Mouse (Mus musculus): ENCODE measurements around the gene Slc16a14. TPM values are rescaled to one million over a fixed set of nuclear protein-coding genes. Genes with fewer than 3 reads are reported as not detected.

Gene Slc16a14
- total RNA-seq, 2 experiments from 2014 or later: 0.08 TPM; not detected in 1

- DNase-seq (ENCODE audit: low spot score in 2 of 2): no peak
Observed at GRCm38 (mm10) chr1:84912571-84912970, 22.4 kb downstream of the Slc16a14 start.

- DNase-seq (ENCODE audit: low spot score in 2 of 2): no peak
Observed at GRCm38 (mm10) chr1:84910177-84910804, 24.6 kb downstream of the Slc16a14 start.

GRCm38 (mm10) chr1:84904467-84904866 lies 30.5 kb downstream of the Slc16a14 start:
- no peak for DNase-seq (ENCODE audit: low spot score in 2 of 2)

- no peak for DNase-seq (ENCODE audit: low spot score in 2 of 2)
Observed at GRCm38 (mm10) chr1:84899156-84899555, 35.8 kb downstream of the Slc16a14 start.

- no peak for DNase-seq (ENCODE audit: low spot score in 2 of 2)
Observed at GRCm38 (mm10) chr1:84897364-84897763, 37.6 kb downstream of the Slc16a14 start.

GRCm38 (mm10) chr1:84891746-84892145 lies 43.2 kb downstream of the Slc16a14 start:
- DNase-seq (ENCODE audit: low spot score in 2 of 2): no peak

- no peak for DNase-seq (ENCODE audit: low spot score in 2 of 2)
Observed at GRCm38 (mm10) chr1:84890503-84890902, 44.4 kb downstream of the Slc16a14 start.

GRCm38 (mm10) chr1:84890005-84890393 lies 44.9 kb downstream of the Slc16a14 start:
- no peak for DNase-seq (ENCODE audit: low spot score in 2 of 2)

- DNase-seq (ENCODE audit: low spot score in 2 of 2): no peak
Observed at GRCm38 (mm10) chr1:84889330-84890004, 45.5 kb downstream of the Slc16a14 start.

- DNase-seq (ENCODE audit: low spot score in 2 of 2): no peak
Observed at GRCm38 (mm10) chr1:84885921-84886320, 49.0 kb downstream of the Slc16a14 start.

GRCm38 (mm10) chr1:84885174-84885573 lies 49.8 kb downstream of the Slc16a14 start:
- no peak for DNase-seq (ENCODE audit: low spot score in 2 of 2)

GRCm38 (mm10) chr1:84883889-84884288 lies 51.0 kb downstream of the Slc16a14 start:
- no peak for DNase-seq (ENCODE audit: low spot score in 2 of 2)

- DNase-seq (ENCODE audit: low spot score in 2 of 2): no peak
Observed at GRCm38 (mm10) chr1:84882937-84883336, 52.0 kb downstream of the Slc16a14 start.

GRCm38 (mm10) chr1:84882066-84882532 lies 52.8 kb downstream of the Slc16a14 start:
- no peak for DNase-seq (ENCODE audit: low spot score in 2 of 2)

- no peak for DNase-seq (ENCODE audit: low spot score in 2 of 2)
Observed at GRCm38 (mm10) chr1:84881248-84882065, 53.5 kb downstream of the Slc16a14 start.

- DNase-seq (ENCODE audit: low spot score in 2 of 2): no peak
Observed at GRCm38 (mm10) chr1:84879571-84880120, 55.3 kb downstream of the Slc16a14 start.

GRCm38 (mm10) chr1:84877590-84877989 lies 57.3 kb downstream of the Slc16a14 start:
- no peak for DNase-seq (ENCODE audit: low spot score in 2 of 2)

GRCm38 (mm10) chr1:84872939-84873338 lies 62.0 kb downstream of the Slc16a14 start:
- no peak for DNase-seq (ENCODE audit: low spot score in 2 of 2)

- no peak for DNase-seq (ENCODE audit: low spot score in 2 of 2)
Observed at GRCm38 (mm10) chr1:84872105-84872504, 62.8 kb downstream of the Slc16a14 start.

- DNase-seq (ENCODE audit: low spot score in 2 of 2): no peak
Observed at GRCm38 (mm10) chr1:84871131-84871530, 63.8 kb downstream of the Slc16a14 start.

GRCm38 (mm10) chr1:84869498-84869897 lies 65.4 kb downstream of the Slc16a14 start:
- DNase-seq (ENCODE audit: low spot score in 2 of 2): no peak

- no peak for DNase-seq (ENCODE audit: low spot score in 2 of 2)
Observed at GRCm38 (mm10) chr1:84868841-84869240, 66.1 kb downstream of the Slc16a14 start.
